ENCODE assay signal across 16 mouse cellular contexts in the genomic region with DNA sequence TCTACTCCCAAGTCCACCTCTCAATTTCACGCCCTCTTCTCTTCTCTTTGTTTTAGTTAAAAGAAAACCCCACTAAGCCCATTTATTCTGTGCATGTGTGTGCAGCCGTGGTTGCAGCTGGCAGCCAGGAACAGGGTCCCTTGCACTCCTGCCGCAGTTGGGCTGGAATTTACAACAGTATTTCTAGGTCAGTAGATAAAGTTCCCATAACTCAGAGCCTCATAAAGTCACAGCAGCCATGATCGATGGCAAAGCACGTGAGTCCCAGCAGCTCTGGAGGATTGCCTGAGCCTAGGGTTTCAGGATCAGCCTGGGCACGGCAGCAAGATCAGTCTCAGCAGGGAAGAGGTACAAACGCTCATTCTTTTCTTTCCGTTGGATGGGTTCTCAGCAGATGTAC. TPM values are rescaled to one million over a fixed set of nuclear protein-coding genes. Genes with fewer than 3 reads are reported as not detected.
DNase-seq lines count a peak whose midpoint lies in the region; ATAC-seq and TF ChIP-seq lines count a peak whose summit lies in the region.
"Had no signal": no experiment of that assay in that cellular context is flagged by ENCODE, and none has a peak within 500 bp of the region (broad histone marks: within the 10 kb centered on the region; RNA-seq: fewer than 3 reads in every experiment).

No protein-coding gene starts in this region.

- H3K4me3 ChIP-seq in kidney, adult 2 months (ENCODE audit: insufficient read depth, low read depth, low read length), result no peak overlapping the region
- no peak overlapping the region for H3K4me3 ChIP-seq in neural tube, embryonic 12.5 days
- no peak overlapping the region for H3K4me3 ChIP-seq in intestine, postnatal 0 days (ENCODE audit: low read depth, low read length)
- H3K4me3 ChIP-seq: heart, embryonic 12.5 days; liver, embryonic 13.5 days; lung, embryonic 15.5 days had no signal

- H3K27ac ChIP-seq in kidney, adult 2 months (ENCODE audit: insufficient read depth, low read depth, low read length), result no peak overlapping the region
- H3K27ac ChIP-seq in neural tube, embryonic 12.5 days, result no peak overlapping the region
- no peak overlapping the region for H3K27ac ChIP-seq in intestine, postnatal 0 days (ENCODE audit: low read depth, low read length)
- H3K27ac ChIP-seq: hindbrain, embryonic 14.5 days; liver, embryonic 13.5 days; lung, embryonic 15.5 days had no signal

- H3K9me3 ChIP-seq in neural tube, embryonic 12.5 days, result no peaks in the 10 kb centered on the region
- no peaks in the 10 kb centered on the region for H3K9me3 ChIP-seq in intestine, postnatal 0 days (ENCODE audit: control insufficient read depth)
- H3K9me3 ChIP-seq: heart, embryonic 12.5 days; liver, embryonic 13.5 days; lung, embryonic 15.5 days had no signal

- no peak for TF ChIP-seq CTCF in kidney, adult 2 months (conservative IDR thresholded peaks at IDR 0.05; ENCODE audit: insufficient read depth, insufficient read length, low read depth, low read length)
- no peak for TF ChIP-seq CTCF in intestine, postnatal 0 days (IDR thresholded peaks at IDR 0.05; ENCODE audit: low read depth)

- ATAC-seq in neural tube, embryonic 12.5 days (ENCODE audit: low FRiP score, low read depth), result peak; percentile 68; the same call in 1 of the 2 replicates
- ATAC-seq in intestine, postnatal 0 days, result peak; percentile 58

- peak; percentile 8 for DNase-seq in kidney, adult 2 months
- DNase-seq in kidney, adult 11 months, result no peak
- DNase-seq in neural tube, embryonic 10.5 days (ENCODE audit: extremely low spot score, low spot score), result no peak
- no peak for DNase-seq in thymus, postnatal 36 days
- DNase-seq in layer of hippocampus, adult 9-11 months, result no peak
- DNase-seq: cerebellum, adult 8-10 months; gastrocnemius, postnatal 14 days; kidney, postnatal 36 days; liver, embryonic 13.5 days; right cerebral cortex, postnatal 4 days; thymus, postnatal 14 days had no signal

- H3K4me1 ChIP-seq in kidney, adult 2 months (ENCODE audit: control insufficient read depth, insufficient read depth, low read length), result peaks cover 2% of the 10 kb centered on the region; the same call in 1 of the 2 replicates
- peaks cover 9% of the 10 kb centered on the region; the same call in 1 of the 2 replicates for H3K4me1 ChIP-seq in neural tube, embryonic 12.5 days
- no peaks in the 10 kb centered on the region for H3K4me1 ChIP-seq in intestine, postnatal 0 days (replicated peaks; ENCODE audit: control insufficient read depth, insufficient read depth, low read length)
- H3K4me1 ChIP-seq: lung, embryonic 15.5 days had no signal

- no peaks in the 10 kb centered on the region for H3K27me3 ChIP-seq in kidney, adult 2 months (replicated peaks; ENCODE audit: control insufficient read depth, insufficient read depth, low read length)
- no peaks in the 10 kb centered on the region for H3K27me3 ChIP-seq in neural tube, embryonic 12.5 days (replicated peaks)
- H3K27me3 ChIP-seq in intestine, postnatal 0 days (replicated peaks; ENCODE audit: control insufficient read depth, insufficient read depth, low read length), result no peaks in the 10 kb centered on the region
- H3K27me3 ChIP-seq: heart, embryonic 12.5 days; lung, embryonic 15.5 days had no signal

- no peaks in the 10 kb centered on the region for H3K36me3 ChIP-seq in kidney, adult 2 months (ENCODE audit: control insufficient read depth, insufficient read depth, low read length)
- no peaks in the 10 kb centered on the region for H3K36me3 ChIP-seq in neural tube, embryonic 12.5 days
- H3K36me3 ChIP-seq in intestine, postnatal 0 days (ENCODE audit: control insufficient read depth, insufficient read depth), result no peaks in the 10 kb centered on the region
- H3K36me3 ChIP-seq: heart, embryonic 12.5 days; liver, embryonic 13.5 days; lung, embryonic 15.5 days had no signal

- TF ChIP-seq POLR2A in kidney, adult 2 months (IDR thresholded peaks at IDR 0.05; ENCODE audit: low read depth, low read length), result no peak

- H3K9ac ChIP-seq in neural tube, embryonic 12.5 days, result no peak overlapping the region
- no peak overlapping the region for H3K9ac ChIP-seq in intestine, postnatal 0 days (ENCODE audit: low read depth, low read length)
- H3K9ac ChIP-seq: heart, embryonic 12.5 days; hindbrain, embryonic 14.5 days; liver, embryonic 13.5 days; lung, embryonic 15.5 days had no signal

- H3K4me2 ChIP-seq in neural tube, embryonic 12.5 days (replicated peaks), result no peak overlapping the region
- H3K4me2 ChIP-seq in intestine, postnatal 0 days (replicated peaks; ENCODE audit: low read depth), result peak overlapping the region; percentile 33
- H3K4me2 ChIP-seq: heart, embryonic 12.5 days; hindbrain, embryonic 14.5 days; liver, embryonic 13.5 days; lung, embryonic 15.5 days had no signal

- 33% methylated on average over 8 of the region's 8 CpGs for WGBS in kidney, adult 2 months
- WGBS in neural tube, embryonic 12.5 days, result 20% methylated on average over 8 of the region's 8 CpGs
- 19% methylated on average over 8 of the region's 8 CpGs for WGBS in intestine, postnatal 0 days

RNA-seq across cellular contexts. Expression of gene Creg2, which starts 32.8 kb away (rescaled TPM):
- 0.04 and 0.09 TPM in 2 replicates for polyA plus RNA-seq in kidney, adult 2 months (2012; rRNA removed)
- polyA plus RNA-seq in neural tube, embryonic 12.5 days (2016; fragmentation: Nextera tagmentation; extraction: Ambion mirVana), result 2.9 and 3.2 TPM in 2 replicates
- polyA plus RNA-seq in intestine, postnatal 0 days (2015; fragmentation: Nextera tagmentation; extraction: Ambion mirVana), result 0.26 and 0.34 TPM in 2 replicates

RNA-seq across cellular contexts. Expression of gene Rnf149, which starts 41.3 kb away (rescaled TPM):
- polyA plus RNA-seq in kidney, adult 2 months (2012; rRNA removed), result 30.3 and 33.7 TPM in 2 replicates
- 36.3 and 37.3 TPM in 2 replicates for polyA plus RNA-seq in neural tube, embryonic 12.5 days (2016; fragmentation: Nextera tagmentation; extraction: Ambion mirVana)
- polyA plus RNA-seq in intestine, postnatal 0 days (2015; fragmentation: Nextera tagmentation; extraction: Ambion mirVana), result 16.9 and 20.4 TPM in 2 replicates
